Mouse (Mus musculus) liver, embryonic 14.5 days (tissue): ENCODE data around the gene Elp5.

Source experiments
- CTCF ChIP-seq: IDR thresholded peaks from 2 replicates; pipeline ENCODE4 v1.5.1; 2016; ENCODE audit warnings: antibody characterized with exemption, low read depth, control low read depth
- EP300 ChIP-seq: IDR thresholded peaks from 2 replicates; pipeline ENCODE4 v1.6.1; 2016; ENCODE audit warnings: antibody characterized with exemption, low read depth

- TF ChIP-seq EP300 (no peak), CTCF (peak; percentile 98)
These were observed 48.1 kb downstream of the Elp5 start for GRCm38 (mm10) chr11:69934169-69934568.
